Mouse (Mus musculus): ENCODE measurements around the gene Fggy. TPM values are rescaled to one million over a fixed set of nuclear protein-coding genes. Genes with fewer than 3 reads are reported as not detected.

Fggy gene
- polyA plus RNA-seq, 2 experiments: 14.9 to 19.3 TPM

GRCm38 (mm10) chr4:95543529-95543928 is 13.8 kb upstream of the Fggy start:
- TF ChIP-seq CTCF (IDR thresholded peaks at IDR 0.05; ENCODE audit: low read depth) (no peak), EP300 (IDR thresholded peaks at IDR 0.05; ENCODE audit: low read depth) (no peak)
- H3K9ac ChIP-seq (replicated peaks): no peak overlapping the region
- H3K4me3 ChIP-seq (ENCODE audit: insufficient read depth in 1 of 2, low read depth in 2 of 2, low read length in 2 of 2): no peak overlapping the region
- DNase-seq (ENCODE audit: low read depth in 3 of 3, low spot score in 3 of 3): no peak
- no peak overlapping the region for H3K4me2 ChIP-seq (ENCODE audit: low read depth)
- H3K36me3 ChIP-seq (replicated peaks; ENCODE audit: control insufficient read depth, insufficient read depth, low read depth): no peaks in the 10 kb centered on the region
- no peak for ATAC-seq (ENCODE audit: insufficient read depth)
- 58% methylated on average over 4 of the region's 4 CpGs for WGBS (ENCODE audit: insufficient replicate concordance)
- H3K27me3 ChIP-seq (ENCODE audit: control insufficient read depth, insufficient read depth, low read length): no peaks in the 10 kb centered on the region
- no peak overlapping the region for H3K27ac ChIP-seq
- H3K9me3 ChIP-seq (ENCODE audit: control insufficient read depth, low read length): no peaks in the 10 kb centered on the region
- H3K4me1 ChIP-seq (replicated peaks; ENCODE audit: control insufficient read depth in 2 of 2, insufficient read depth in 2 of 2, low read length in 1 of 2): no peaks in the 10 kb centered on the region

DNA sequence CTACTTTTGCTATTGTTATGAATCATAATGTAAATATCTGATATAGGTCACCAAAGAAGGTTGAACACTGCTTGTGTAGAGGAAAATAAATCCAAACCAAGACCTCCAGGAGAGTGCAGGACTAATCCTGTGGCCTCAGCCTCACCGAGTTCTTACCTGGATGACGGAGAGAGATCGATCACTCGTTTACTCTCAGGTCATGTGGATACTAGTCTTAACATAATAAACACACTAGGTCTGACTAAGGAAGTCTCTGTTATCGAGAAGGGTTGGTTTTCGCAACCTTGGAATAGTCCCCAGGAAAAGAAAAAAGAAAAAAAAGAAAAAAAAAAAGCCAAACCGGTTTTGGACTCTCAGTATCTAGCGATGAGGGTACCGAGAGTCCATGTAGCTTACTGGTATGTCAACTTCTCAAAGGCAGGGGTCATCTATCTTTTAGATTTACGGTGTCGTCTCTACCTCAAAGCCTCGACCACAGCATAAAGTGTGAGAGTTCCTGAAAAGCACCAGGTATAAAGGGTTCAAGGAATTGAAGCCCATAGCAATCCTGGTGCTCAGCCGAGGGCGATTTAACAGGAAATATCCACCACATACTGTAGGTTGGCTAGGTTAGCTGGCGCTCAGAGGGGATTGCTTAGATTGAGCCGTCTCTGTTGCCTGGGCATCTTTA is 509 bp upstream of the Fggy start:
- ATAC-seq (ENCODE audit: insufficient read depth) (peak; percentile 30), DNase-seq (ENCODE audit: low read depth in 3 of 3, low spot score in 3 of 3) (no peak)
- Histone ChIP-seq H3K27ac (no peak overlapping the region), H3K4me2 (ENCODE audit: low read depth) (peak overlapping the region; percentile 63), H3K9me3 (ENCODE audit: control insufficient read depth, low read length) (no peaks in the 10 kb centered on the region), H3K36me3 (replicated peaks; ENCODE audit: control insufficient read depth, insufficient read depth, low read depth) (no peaks in the 10 kb centered on the region), H3K4me1 (replicated peaks; ENCODE audit: control insufficient read depth in 2 of 2, insufficient read depth in 2 of 2, low read length in 1 of 2) (peaks cover 0 to 6% of the 10 kb centered on the region in 2 experiments; a peak in 2 of 4 replicates), H3K27me3 (ENCODE audit: control insufficient read depth, insufficient read depth, low read length) (no peaks in the 10 kb centered on the region), H3K4me3 (ENCODE audit: insufficient read depth in 1 of 2, low read depth in 2 of 2, low read length in 2 of 2) (peak overlapping the region; percentile 44 to 58), H3K9ac (replicated peaks) (no peak overlapping the region)
- no peak for TF ChIP-seq EP300 (IDR thresholded peaks at IDR 0.05; ENCODE audit: low read depth)
- no peak for TF ChIP-seq CTCF (IDR thresholded peaks at IDR 0.05; ENCODE audit: low read depth)
- WGBS (ENCODE audit: insufficient replicate concordance): 34% methylated on average over 16 of the region's 16 CpGs

- no peak overlapping the region for H3K27ac ChIP-seq
- H3K4me2 ChIP-seq (ENCODE audit: low read depth): no peak overlapping the region
Measured at GRCm38 (mm10) chr4:95558271-95558888, 1.1 kb downstream of the Fggy start.

GRCm38 (mm10) chr4:95571621-95572020 is 14.3 kb downstream of the Fggy start:
- Histone ChIP-seq H3K27ac (no peak overlapping the region), H3K27me3 (ENCODE audit: control insufficient read depth, insufficient read depth, low read length) (no peaks in the 10 kb centered on the region), H3K4me2 (ENCODE audit: low read depth) (no peak overlapping the region), H3K4me3 (ENCODE audit: insufficient read depth in 1 of 2, low read depth in 2 of 2, low read length in 2 of 2) (no peak overlapping the region), H3K36me3 (replicated peaks; ENCODE audit: control insufficient read depth, insufficient read depth, low read depth) (no peaks in the 10 kb centered on the region), H3K4me1 (replicated peaks; ENCODE audit: control insufficient read depth in 2 of 2, insufficient read depth in 2 of 2, low read length in 1 of 2) (no peaks in the 10 kb centered on the region), H3K9me3 (ENCODE audit: control insufficient read depth, low read length) (no peaks in the 10 kb centered on the region), H3K9ac (replicated peaks) (no peak overlapping the region)
- 42% methylated on average over 3 of the region's 3 CpGs for WGBS (ENCODE audit: insufficient replicate concordance)
- DNase-seq (ENCODE audit: low read depth in 3 of 3, low spot score in 3 of 3): no peak
- TF ChIP-seq CTCF (IDR thresholded peaks at IDR 0.05; ENCODE audit: low read depth): no peak
- no peak for TF ChIP-seq EP300 (IDR thresholded peaks at IDR 0.05; ENCODE audit: low read depth)
- no peak for ATAC-seq (ENCODE audit: insufficient read depth)

More at GRCm38 (mm10) chr4:95558271-95558888, 1.1 kb downstream of the Fggy start:
- ATAC-seq (ENCODE audit: insufficient read depth): no peak
- TF ChIP-seq CTCF (IDR thresholded peaks at IDR 0.05; ENCODE audit: low read depth) (no peak), EP300 (IDR thresholded peaks at IDR 0.05; ENCODE audit: low read depth) (no peak)
- Histone ChIP-seq H3K9ac (replicated peaks) (no peak overlapping the region), H3K36me3 (replicated peaks; ENCODE audit: control insufficient read depth, insufficient read depth, low read depth) (no peaks in the 10 kb centered on the region), H3K9me3 (ENCODE audit: control insufficient read depth, low read length) (no peaks in the 10 kb centered on the region), H3K4me1 (replicated peaks; ENCODE audit: control insufficient read depth in 2 of 2, insufficient read depth in 2 of 2, low read length in 1 of 2) (peaks cover 0 to 6% of the 10 kb centered on the region in 2 experiments; a peak in 2 of 4 replicates), H3K27me3 (ENCODE audit: control insufficient read depth, insufficient read depth, low read length) (no peaks in the 10 kb centered on the region), H3K4me3 (ENCODE audit: insufficient read depth in 1 of 2, low read depth in 2 of 2, low read length in 2 of 2) (no peak overlapping the region)
- WGBS (ENCODE audit: insufficient replicate concordance): 65% methylated on average over 4 of the region's 4 CpGs
- DNase-seq (ENCODE audit: low read depth in 3 of 3, low spot score in 3 of 3): no peak

DNA sequence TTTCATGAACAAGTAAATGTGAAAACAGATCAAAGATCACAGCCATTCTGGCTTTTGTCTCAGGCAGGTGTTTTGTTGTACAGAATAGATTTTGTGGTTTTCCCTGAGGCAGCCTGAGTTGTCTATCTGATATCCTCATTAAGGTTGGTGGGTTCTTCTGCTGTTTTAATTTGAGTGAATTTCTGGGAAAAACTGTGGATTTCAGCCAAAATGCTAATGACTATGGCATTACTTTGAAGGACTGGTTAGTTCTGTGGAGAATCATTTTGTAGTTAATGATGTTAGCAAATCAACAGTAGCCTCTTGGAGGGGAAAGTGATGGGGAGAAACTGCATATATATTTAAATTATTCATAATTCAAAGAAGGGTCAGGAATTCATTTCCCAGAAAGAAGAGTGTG is 16.4 kb downstream of the Fggy start:
- no peaks in the 10 kb centered on the region for H3K27me3 ChIP-seq (ENCODE audit: control insufficient read depth, insufficient read depth, low read length)
- TF ChIP-seq EP300 (IDR thresholded peaks at IDR 0.05; ENCODE audit: low read depth) (no peak), CTCF (IDR thresholded peaks at IDR 0.05; ENCODE audit: low read depth) (no peak)
- H3K9ac ChIP-seq (replicated peaks): no peak overlapping the region
- no peak overlapping the region for H3K4me3 ChIP-seq (ENCODE audit: insufficient read depth in 1 of 2, low read depth in 2 of 2, low read length in 2 of 2)
- no peak overlapping the region for H3K4me2 ChIP-seq (ENCODE audit: low read depth)
- H3K36me3 ChIP-seq (replicated peaks; ENCODE audit: control insufficient read depth, insufficient read depth, low read depth): no peaks in the 10 kb centered on the region
- DNase-seq (ENCODE audit: low read depth in 3 of 3, low spot score in 3 of 3): no peak
- no peaks in the 10 kb centered on the region for H3K4me1 ChIP-seq (replicated peaks; ENCODE audit: control insufficient read depth in 2 of 2, insufficient read depth in 2 of 2, low read length in 1 of 2)
- no peak for ATAC-seq (ENCODE audit: insufficient read depth)
- H3K27ac ChIP-seq: no peak overlapping the region
- no peaks in the 10 kb centered on the region for H3K9me3 ChIP-seq (ENCODE audit: control insufficient read depth, low read length)

All from liver, embryonic 14.5 days (tissue).